1 mouse cellular context compared by ENCODE assay signal in genomic region chr15:62273855-62274488, GRCm38 (mm10).
TF ChIP-seq lines count a peak whose summit lies in the region.

No protein-coding gene starts in this region.

TF ChIP-seq in CH12.LX, 34 proteins besides CTCF, POLR2A, EP300 and RAD21 (continued from another document):
- peak; percentile 99 for TF ChIP-seq TCF12 (IDR thresholded peaks at IDR 0.05; ENCODE audit: low read depth, low read length)
- peak; percentile 63 for TF ChIP-seq ZNF384 (IDR thresholded peaks at IDR 0.05; ENCODE audit: low read depth, low read length)
- peak; percentile 76 for TF ChIP-seq MYC (IDR thresholded peaks at IDR 0.05; ENCODE audit: low read depth, low read length)
- peak; percentile 65; the same call in 1 of the 2 replicates for TF ChIP-seq MXI1 (IDR thresholded peaks at IDR 0.05; ENCODE audit: low read depth, low read length)
- TF ChIP-seq SMC3 (IDR thresholded peaks at IDR 0.05; ENCODE audit: low read depth, low read length), result peak; percentile 52
- peak; percentile 96 for TF ChIP-seq BHLHE40 (IDR thresholded peaks at IDR 0.05; ENCODE audit: low read depth, low read length)
- peak; percentile 69 for TF ChIP-seq HCFC1 (IDR thresholded peaks at IDR 0.05; ENCODE audit: low read depth, low read length)
- TF ChIP-seq PAX5 (IDR thresholded peaks at IDR 0.05; ENCODE audit: low read length), result no peak
- TF ChIP-seq TBP (conservative IDR thresholded peaks at IDR 0.05; ENCODE audit: low read depth, low read length), result no peak; the same call in 1 of the 2 replicates
- TF ChIP-seq NELFE (IDR thresholded peaks at IDR 0.05; ENCODE audit: low read depth, low read length), result 0 out of 2 replicates have a peak, but pooled peaks have one; percentile 39
- peak; percentile 95 for TF ChIP-seq ETS1 (conservative IDR thresholded peaks at IDR 0.05; ENCODE audit: low read depth, low read length)
- TF ChIP-seq KAT2A (IDR thresholded peaks at IDR 0.05; ENCODE audit: insufficient replicate concordance, low read length), result 0 out of 2 replicates have a peak, but pooled peaks have one; percentile 43
- peak; percentile 85 for TF ChIP-seq CHD2 (IDR thresholded peaks at IDR 0.05; ENCODE audit: low read length)
